Mouse (Mus musculus) cerebellum, postnatal 14 days (tissue): Measurements from ENCODE around the gene Ndufv2.
"Not testable (repeated sequence)": the region's sequence is repeated elsewhere in the genome, so short reads cannot be mapped to it uniquely, and the experiment has no call there.

Experiments used
- DNase-seq, 2 experiments: peaks; one replicate each; pipeline ENCODE4 v3.0.0; 2021; ENCODE audit warnings: mixed read lengths in 2 of 2

Gene Ndufv2

GRCm38 (mm10) chr17:66084486-66084885, 16.9 kb downstream of the Ndufv2 start:
- no peak for DNase-seq

GRCm38 (mm10) chr17:66077437-66077850, 23.9 kb downstream of the Ndufv2 start:
- DNase-seq: no peak

GRCm38 (mm10) chr17:66076934-66077333, 24.4 kb downstream of the Ndufv2 start, which contains the start of gene Ankrd12:
Gene Ankrd12 (minus strand): TSS chr17:66077089.
- DNase-seq: peak; percentile 96

GRCm38 (mm10) chr17:66076174-66076927, 25.0 kb downstream of the Ndufv2 start:
- peak; percentile 62 to 66 for DNase-seq

DNA sequence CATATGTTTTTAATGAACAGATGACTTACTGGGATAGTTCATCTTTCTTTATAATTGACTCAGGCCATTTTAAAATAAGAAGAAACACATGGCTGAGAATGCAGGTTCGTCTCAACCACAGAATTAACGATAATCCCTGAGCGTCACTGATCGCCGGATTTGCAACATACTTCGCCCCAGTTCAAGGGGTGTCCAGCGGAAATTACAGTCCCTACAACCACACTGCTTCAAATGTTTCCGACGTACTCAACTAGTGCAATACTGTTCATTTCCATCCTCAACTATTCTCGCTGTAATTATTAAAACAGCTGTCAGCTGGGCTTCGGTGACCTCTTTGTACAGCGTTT, 25.6 kb downstream of the Ndufv2 start:
- DNase-seq: no peak

DNA sequence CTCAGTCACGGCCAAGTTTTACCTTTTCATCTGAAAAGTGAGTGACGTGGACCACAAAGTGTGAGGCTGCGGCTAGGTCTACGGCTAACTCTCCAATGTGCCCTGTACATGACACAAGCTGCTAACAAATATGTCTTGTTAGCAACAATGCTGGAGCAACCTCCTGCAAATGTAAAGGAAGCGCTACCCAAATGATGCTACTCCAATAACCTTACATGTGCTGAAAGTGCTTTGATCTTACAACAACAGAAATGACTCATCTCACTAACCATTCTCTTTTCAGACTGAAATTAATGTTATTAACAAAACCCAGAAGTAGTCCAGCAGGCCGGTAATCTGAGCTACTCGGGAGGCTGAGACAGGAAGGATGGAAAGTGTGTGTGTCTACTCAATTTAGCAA, 27.4 kb downstream of the Ndufv2 start:
- DNase-seq: no peak

GRCm38 (mm10) chr17:66069036-66069435, 32.3 kb downstream of the Ndufv2 start:
- DNase-seq: not testable (repeated sequence)

- no peak for DNase-seq
Observed at GRCm38 (mm10) chr17:66065115-66065514, 36.2 kb downstream of the Ndufv2 start.

GRCm38 (mm10) chr17:66061241-66061938, 40.0 kb downstream of the Ndufv2 start:
- DNase-seq: no peak

GRCm38 (mm10) chr17:66058160-66058559, 43.2 kb downstream of the Ndufv2 start:
- DNase-seq: no peak

DNA sequence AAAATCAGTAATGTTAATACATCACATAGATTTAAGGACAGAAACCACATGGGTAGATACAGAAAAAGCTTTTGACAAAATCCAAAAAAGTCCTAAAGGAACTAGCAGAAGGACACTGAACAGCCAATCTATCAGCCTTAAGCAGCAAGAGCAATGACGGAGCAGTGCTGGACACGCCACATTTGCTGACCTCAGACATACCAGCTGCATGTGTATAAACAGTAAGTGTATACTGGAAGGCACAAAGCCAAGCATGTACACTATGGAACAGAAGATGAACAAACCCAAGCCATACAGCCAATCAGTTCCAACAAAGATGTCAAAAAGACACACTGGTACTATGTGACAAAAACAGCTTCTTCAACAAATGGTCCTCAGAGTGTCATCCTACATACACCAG, 44.2 kb downstream of the Ndufv2 start:
- DNase-seq: no peak

- DNase-seq: no peak
Observed at GRCm38 (mm10) chr17:66053349-66053748, 48.0 kb downstream of the Ndufv2 start.

GRCm38 (mm10) chr17:66048795-66049194, 52.6 kb downstream of the Ndufv2 start:
- no peak for DNase-seq

GRCm38 (mm10) chr17:66048199-66048598, 53.2 kb downstream of the Ndufv2 start:
- DNase-seq: no peak

DNA sequence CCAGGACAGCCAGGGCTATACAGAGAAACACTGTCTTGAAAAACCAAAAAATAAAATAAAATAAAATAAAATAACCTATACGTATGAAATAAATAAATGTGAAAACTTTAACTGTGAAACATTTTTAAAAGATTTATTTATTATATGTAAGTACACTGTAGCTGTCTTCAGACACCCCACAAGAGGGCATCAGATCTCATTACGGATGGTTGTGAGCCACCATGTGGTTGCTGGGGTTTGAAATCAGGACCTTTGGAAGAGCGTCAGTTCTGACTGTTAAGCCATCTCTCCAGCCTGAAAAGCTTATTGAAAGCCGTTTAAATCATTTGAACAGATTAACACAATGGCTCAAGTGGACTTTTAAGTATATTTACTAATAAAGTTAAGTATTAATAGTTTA, 57.7 kb downstream of the Ndufv2 start:
- not testable (repeated sequence) for DNase-seq

- DNase-seq: no peak
Observed at GRCm38 (mm10) chr17:66041020-66041419, 60.3 kb downstream of the Ndufv2 start.

DNA sequence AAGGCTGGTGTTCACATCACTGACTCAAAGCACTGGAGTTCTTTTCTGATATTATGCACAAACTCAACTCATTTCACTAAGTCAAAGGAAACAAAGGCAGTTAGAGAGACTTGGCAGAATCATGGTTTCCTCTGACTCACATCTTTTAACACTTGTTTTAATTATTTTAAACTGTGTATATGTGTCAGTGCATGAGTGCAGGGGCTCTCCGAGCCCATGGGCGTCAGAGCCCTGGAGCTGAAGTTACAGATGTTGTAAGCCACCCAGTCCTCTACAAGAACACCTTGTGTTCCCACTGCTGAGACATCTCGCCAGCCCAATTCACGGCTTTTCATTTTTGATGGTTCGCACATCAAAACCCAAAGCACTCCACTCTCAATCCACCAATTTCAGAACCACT, 68.1 kb downstream of the Ndufv2 start:
- no peak for DNase-seq

- DNase-seq: no peak
Observed at GRCm38 (mm10) chr17:66031991-66032390, 69.4 kb downstream of the Ndufv2 start.
